Comparison of ENCODE assay signal across 8 mouse cellular contexts in genomic region chr17:15285399-15286043, GRCm38 (mm10).
DNase-seq lines count a peak whose midpoint lies in the region; ATAC-seq and TF ChIP-seq lines count a peak whose summit lies in the region.

No protein-coding gene starts in this region.

- H3K27me3 ChIP-seq in midbrain, embryonic 13.5 days, result no peaks in the 10 kb centered on the region
- no peaks in the 10 kb centered on the region for H3K27me3 ChIP-seq in stomach, postnatal 0 days (ENCODE audit: control insufficient read depth, insufficient read depth, low read length)

- H3K9ac ChIP-seq in midbrain, embryonic 13.5 days (replicated peaks), result no peak overlapping the region
- H3K9ac ChIP-seq in stomach, postnatal 0 days (ENCODE audit: low read length), result 0 out of 2 replicates have a peak overlapping the region, but pooled peaks have one; percentile 8

- H3K27ac ChIP-seq in midbrain, embryonic 13.5 days, result peak overlapping the region; percentile 14; the same call in 1 of the 2 replicates
- H3K27ac ChIP-seq in stomach, postnatal 0 days (replicated peaks), result peak overlapping the region; percentile 8; the same call in 1 of the 2 replicates

- WGBS in midbrain, embryonic 13.5 days, result 60% methylated on average over 7 of the region's 7 CpGs
- 31% methylated on average over 7 of the region's 7 CpGs for WGBS in stomach, postnatal 0 days

- no peak for TF ChIP-seq EP300 in stomach, postnatal 0 days (optimal IDR thresholded peaks at IDR 0.05)

- no peak overlapping the region for H3K4me3 ChIP-seq in midbrain, embryonic 13.5 days (replicated peaks)
- H3K4me3 ChIP-seq in stomach, postnatal 0 days (ENCODE audit: low read depth, low read length), result no peak overlapping the region

- H3K36me3 ChIP-seq in midbrain, embryonic 13.5 days, result no peaks in the 10 kb centered on the region
- no peaks in the 10 kb centered on the region for H3K36me3 ChIP-seq in stomach, postnatal 0 days (ENCODE audit: control insufficient read depth, insufficient read depth, low read length)

- peak; percentile 13 to 16 for DNase-seq in urinary bladder, adult 18-20 months (ENCODE audit: low spot score in 2 of 2)
- DNase-seq in urinary bladder, postnatal 10 days (ENCODE audit: low spot score), result no peak
- peak; percentile 48 to 51 for DNase-seq in frontal cortex, postnatal 10 days (ENCODE audit: low spot score in 2 of 2)
- peak; percentile 88 for DNase-seq in heart, postnatal 4 days
- DNase-seq in layer of hippocampus, postnatal 14 days (ENCODE audit: low spot score in 2 of 2), result peak; percentile 24 to 67
- DNase-seq in stomach, postnatal 0 days (ENCODE audit: low spot score), result peak; percentile 64
- no peak for DNase-seq in thymus, adult 18-20 months

- no peak for TF ChIP-seq CTCF in stomach, postnatal 0 days (IDR thresholded peaks at IDR 0.05; ENCODE audit: low read depth)

- no peaks in the 10 kb centered on the region for H3K9me3 ChIP-seq in midbrain, embryonic 13.5 days
- no peaks in the 10 kb centered on the region for H3K9me3 ChIP-seq in stomach, postnatal 0 days (ENCODE audit: control insufficient read depth, low read length)

- peaks cover 11% of the 10 kb centered on the region for H3K4me1 ChIP-seq in midbrain, embryonic 13.5 days (replicated peaks)
- peaks cover 5% of the 10 kb centered on the region; the same call in 1 of the 2 replicates for H3K4me1 ChIP-seq in stomach, postnatal 0 days (replicated peaks; ENCODE audit: control insufficient read depth, insufficient read depth)

- ATAC-seq in midbrain, embryonic 13.5 days, result peak; percentile 89
- ATAC-seq in stomach, postnatal 0 days (ENCODE audit: low FRiP score, low TSS enrichment), result peak; percentile 77; the same call in 1 of the 2 replicates

- H3K4me2 ChIP-seq in midbrain, embryonic 13.5 days (replicated peaks), result no peak overlapping the region; the same call in 1 of the 2 replicates
- H3K4me2 ChIP-seq in stomach, postnatal 0 days (replicated peaks; ENCODE audit: low read depth), result no peak overlapping the region; the same call in 1 of the 2 replicates

Comparison
In these comparisons a context has a peak if more than half of its experiments do, and no peak if none do; other contexts are left out.
1. DNase-seq: peak in urinary bladder, adult 18-20 months (2 of 2), frontal cortex, postnatal 10 days (2 of 2), heart, postnatal 4 days (single experiment), layer of hippocampus, postnatal 14 days (2 of 2) and stomach, postnatal 0 days (single experiment); none in urinary bladder, postnatal 10 days (single experiment) and thymus, adult 18-20 months (0 of 2).